Mouse (Mus musculus) splenic B cell, adult 2 months (primary cell): ENCODE measurements around the gene Gm17654.
A peak's percentile ranks its signal among the peaks of the same experiment; 100 is the strongest.
"Not testable (repeated sequence)": the region's sequence is repeated elsewhere in the genome, so short reads cannot be mapped to it uniquely, and the experiment has no call there.

Experiments used
- DNase-seq: peaks from one replicate; pipeline ENCODE4 v3.0.0-alpha.2; 2011; ENCODE audit warnings: low read depth, low spot score
- H3K27me3 ChIP-seq: 2 replicates; pipeline ENCODE4 v1.6.1; 2012; ENCODE audit warnings: mild to moderate bottlenecking, low read length, moderate library complexity, mixed read lengths; ENCODE audit not compliant: control insufficient read depth, poor library complexity, insufficient read depth, severe bottlenecking
- H3K36me3 ChIP-seq: 2 replicates; pipeline ENCODE4 v1.6.1; 2012; ENCODE audit warnings: mild to moderate bottlenecking, low read length, moderate library complexity, mixed read lengths; ENCODE audit not compliant: control insufficient read depth, poor library complexity, insufficient read depth, severe bottlenecking

The Gm17654 gene

DNA sequence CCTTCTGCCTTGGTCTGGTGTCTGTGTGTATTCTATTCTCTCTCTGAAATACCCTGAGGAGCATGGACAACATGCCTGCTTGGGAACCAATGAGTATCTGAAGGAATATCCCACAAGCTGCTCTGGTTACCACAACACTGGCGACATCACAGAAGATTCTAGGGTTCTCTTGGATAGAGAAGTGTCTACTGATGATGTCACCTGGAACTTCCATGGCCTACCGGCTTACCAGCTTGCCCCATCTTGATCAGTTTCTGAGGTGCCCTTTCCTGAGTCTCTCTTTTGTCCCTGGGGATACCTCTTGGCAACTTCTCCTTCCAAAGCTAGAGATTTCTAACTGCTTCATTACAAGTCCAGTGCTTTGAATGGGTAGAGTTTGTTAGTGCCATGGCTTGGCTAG, at the start of gene Gm17654:
TSS of gene Gm17654 (minus strand) at position 101 of the 400 bp plus-strand sequence.
- H3K36me3 ChIP-seq, DNase-seq, H3K27me3 ChIP-seq: not testable (repeated sequence)

DNA sequence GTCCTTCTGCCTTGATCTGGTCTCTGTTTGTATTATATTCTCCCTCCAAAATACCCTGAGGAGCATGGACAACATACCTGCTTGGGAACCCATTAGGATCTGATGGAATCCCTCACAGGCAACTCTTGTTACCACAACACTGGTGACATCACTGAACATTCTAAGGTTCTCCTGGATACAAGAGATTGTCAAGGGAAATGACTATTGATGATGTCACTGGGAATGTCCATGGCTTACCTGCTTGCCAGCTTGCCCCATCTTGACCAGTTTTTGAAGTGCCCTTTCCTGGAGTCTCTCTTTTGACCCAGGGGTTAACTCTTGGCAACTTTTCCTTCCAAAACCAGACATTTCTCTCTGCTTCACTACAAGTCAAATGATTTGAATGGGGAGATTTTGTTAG, 29.0 kb upstream of the Gm17654 start, which contains the start of gene Gm10375:
TSS of gene Gm10375 (minus strand) at position 101 of the 400 bp plus-strand sequence.
- DNase-seq, H3K27me3 ChIP-seq, H3K36me3 ChIP-seq: not testable (repeated sequence)

DNA sequence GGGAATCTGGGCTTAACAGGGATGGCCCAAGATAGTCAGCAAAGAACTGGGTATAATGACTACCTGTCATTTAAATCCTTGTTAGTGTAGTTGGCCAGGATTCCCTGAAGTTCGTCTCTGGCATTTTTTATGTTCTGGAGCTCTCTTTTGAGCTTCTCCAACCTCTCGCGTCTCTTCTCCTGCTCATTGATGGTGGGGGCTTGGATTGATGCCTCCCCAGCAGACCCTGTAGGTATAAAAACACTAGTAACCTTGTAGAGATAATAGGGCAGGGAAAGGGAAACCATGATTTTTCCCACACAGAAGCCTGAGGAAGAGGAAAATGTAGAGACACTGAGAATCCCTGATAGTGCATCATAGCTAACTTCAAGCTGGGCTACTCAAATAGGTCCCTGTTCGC, 977 bp downstream of the Gm17654 start:
- not testable (repeated sequence) for H3K27me3 ChIP-seq, DNase-seq, H3K36me3 ChIP-seq

- not testable (repeated sequence) for DNase-seq, H3K27me3 ChIP-seq, H3K36me3 ChIP-seq
Measured at GRCm38 (mm10) chr14:43552271-43552670, 26.7 kb downstream of the Gm17654 start.

DNA sequence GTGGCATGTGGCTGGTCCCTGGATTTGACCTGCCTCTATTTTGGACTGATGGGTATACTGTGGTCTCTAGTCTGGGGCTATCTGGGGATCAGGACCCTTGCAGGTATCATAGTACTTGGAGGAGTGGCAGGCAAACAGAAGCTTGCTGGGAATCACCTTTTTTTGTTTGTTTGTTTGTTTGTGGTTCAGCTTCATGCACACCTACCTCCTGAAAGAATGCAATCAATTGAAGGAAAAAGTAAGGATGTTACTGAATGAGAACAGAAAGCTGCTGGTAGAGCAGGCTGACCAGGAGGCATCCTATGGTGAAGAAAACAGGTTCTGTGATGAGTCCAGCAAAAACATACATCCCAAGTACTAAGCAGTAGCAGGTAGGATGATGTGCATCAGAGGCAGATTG, 32.7 kb downstream of the Gm17654 start:
- DNase-seq, H3K36me3 ChIP-seq, H3K27me3 ChIP-seq: not testable (repeated sequence)

DNA sequence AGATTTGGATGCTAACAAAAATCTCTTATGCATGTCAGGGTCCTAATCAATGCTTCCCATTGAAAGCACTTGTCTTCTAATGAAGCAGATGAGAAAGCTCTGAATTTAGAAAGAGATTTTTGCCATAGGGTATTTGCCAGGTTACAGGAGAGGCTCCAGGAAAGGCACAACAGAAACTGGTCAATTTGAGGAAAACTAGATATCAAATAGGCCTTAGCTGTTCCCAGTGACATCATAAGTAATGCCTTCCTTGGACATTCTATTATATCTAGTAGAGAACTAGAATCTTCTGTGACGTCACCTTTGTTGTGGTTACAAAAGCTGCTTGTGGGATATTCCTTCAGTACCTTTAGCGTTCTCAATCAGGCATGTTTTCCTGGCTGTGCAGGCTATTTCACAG, 35.7 kb downstream of the Gm17654 start, which contains the start of gene Gm5799:
TSS of gene Gm5799 (plus strand) at position 301 of the 400 bp plus-strand sequence.
- H3K36me3 ChIP-seq, H3K27me3 ChIP-seq, DNase-seq: not testable (repeated sequence)

DNA sequence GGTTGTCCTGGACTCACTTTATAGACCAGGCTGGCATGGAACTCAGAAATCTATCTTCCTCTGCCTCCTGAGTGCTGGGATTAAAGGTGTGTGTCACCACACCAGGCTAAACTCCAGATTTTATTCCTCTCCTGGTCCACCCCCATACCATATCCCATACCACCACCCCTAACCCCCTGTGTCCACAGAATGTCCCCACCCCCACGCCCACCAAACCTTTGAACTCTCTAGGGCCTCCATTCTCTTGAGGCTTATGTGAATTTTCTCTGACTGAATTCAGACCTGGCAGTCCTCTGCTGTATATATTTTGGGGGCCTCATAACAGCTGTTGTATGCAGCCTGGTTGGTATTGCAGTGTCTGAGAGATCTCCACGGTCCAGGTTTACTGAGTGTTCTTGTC, 40.8 kb downstream of the Gm17654 start:
- not testable (repeated sequence) for H3K36me3 ChIP-seq, H3K27me3 ChIP-seq, DNase-seq

DNA sequence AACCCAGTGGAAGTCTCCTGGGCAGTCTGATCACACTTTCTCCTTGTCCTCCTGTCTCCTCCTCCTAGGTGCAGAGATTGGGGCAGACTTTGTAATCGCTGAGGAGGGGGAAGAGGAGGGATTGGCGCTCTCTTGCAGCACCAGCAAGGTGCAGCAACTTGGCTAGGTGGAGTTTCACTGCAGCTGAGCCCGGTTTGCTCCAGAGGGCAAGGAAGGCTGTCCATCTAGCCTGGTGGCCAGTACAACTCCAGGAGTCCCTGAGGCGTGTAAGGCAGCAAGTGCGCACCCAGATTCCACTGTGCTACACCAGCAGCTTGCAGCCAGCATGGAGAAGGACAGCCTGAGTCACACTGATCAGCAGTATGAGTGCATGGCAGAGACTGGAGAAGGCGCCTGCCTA, 46.6 kb downstream of the Gm17654 start:
- H3K36me3 ChIP-seq, H3K27me3 ChIP-seq: not testable (repeated sequence)
- peak; percentile 0 for DNase-seq

DNA sequence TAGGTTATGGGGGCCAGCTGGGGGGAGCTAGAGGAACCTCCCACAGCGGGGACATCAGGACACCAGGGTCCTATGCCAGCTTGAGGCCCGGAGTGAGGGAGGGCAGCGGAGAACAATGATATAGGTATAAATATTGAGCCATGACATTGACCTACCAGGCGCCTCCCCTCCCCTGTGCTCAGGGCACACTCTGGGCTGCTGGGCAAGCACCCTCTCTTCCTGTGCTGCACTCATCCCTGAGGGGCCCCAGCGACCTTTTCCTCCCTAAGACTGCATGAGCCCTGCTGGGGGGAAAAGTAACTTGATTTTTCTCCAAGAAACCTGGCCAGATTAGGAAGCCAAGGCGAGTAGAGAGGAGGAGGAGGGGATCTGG, 46.9 kb downstream of the Gm17654 start:
- DNase-seq, H3K36me3 ChIP-seq, H3K27me3 ChIP-seq: not testable (repeated sequence)

- H3K36me3 ChIP-seq, H3K27me3 ChIP-seq: not testable (repeated sequence)
- peak; percentile 0 for DNase-seq
Measured at GRCm38 (mm10) chr14:43531052-43532010, 47.6 kb downstream of the Gm17654 start.
